Mouse (Mus musculus) thymus, postnatal 14 days (tissue): ENCODE results near the gene Lhx9.
A peak's percentile ranks its signal among the peaks of the same experiment; 100 is the strongest.

Experiments used
- DNase-seq: peaks from one replicate; pipeline ENCODE4 v3.0.0; 2021

The Lhx9 gene

GRCm38 (mm10) chr1:138839291-138839690 is 9.1 kb downstream of the Lhx9 start:
- no peak for DNase-seq

DNA sequence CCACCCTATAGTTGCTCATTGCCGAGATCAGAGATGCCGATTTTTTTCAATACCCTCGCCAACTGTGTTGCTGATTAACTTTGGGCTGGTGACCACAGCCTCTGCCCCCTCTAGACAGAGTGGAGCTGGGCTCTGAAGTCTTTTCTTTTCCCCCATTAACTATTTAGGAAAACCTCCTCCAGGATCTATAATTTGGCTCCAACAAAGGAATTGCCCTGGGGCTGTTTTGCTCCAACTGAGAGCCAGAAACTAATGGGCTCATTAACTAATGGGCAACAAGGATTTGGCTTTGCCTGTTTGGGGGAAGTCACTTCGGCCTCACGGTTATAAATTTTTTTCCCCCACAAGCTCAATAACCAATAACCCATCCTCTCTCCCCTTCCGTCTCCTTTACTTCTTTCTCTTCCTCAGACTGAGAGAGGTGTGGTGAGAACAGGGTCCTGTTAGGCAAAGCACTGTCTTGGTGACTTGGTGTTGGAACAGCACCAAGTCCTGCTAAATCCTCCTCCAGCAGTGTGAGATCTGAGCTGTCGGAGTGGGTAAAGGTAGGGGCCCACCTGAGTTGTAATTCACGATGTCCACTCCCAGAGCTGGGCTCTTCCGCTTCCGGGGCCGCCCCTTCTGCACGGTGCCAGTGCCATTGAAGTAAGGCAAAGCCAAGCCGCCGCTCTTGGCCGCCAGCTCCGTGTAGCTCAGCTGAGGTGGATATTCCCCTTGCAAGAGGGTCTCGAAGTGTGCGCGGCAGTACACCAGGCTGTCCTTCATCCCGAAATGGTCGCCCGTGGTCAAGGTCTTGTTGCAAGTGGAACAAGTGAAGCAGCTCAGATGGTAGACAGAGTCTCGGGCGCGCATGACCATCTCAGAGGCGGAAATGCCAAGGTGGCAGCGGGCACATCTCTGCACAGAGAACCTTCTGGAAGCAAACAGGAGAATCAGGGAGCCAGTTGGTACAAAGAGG is 10.3 kb downstream of the Lhx9 start:
- no peak for DNase-seq

- peak; percentile 33 for DNase-seq
Measured at GRCm38 (mm10) chr1:138835355-138835900, 12.9 kb downstream of the Lhx9 start.

DNA sequence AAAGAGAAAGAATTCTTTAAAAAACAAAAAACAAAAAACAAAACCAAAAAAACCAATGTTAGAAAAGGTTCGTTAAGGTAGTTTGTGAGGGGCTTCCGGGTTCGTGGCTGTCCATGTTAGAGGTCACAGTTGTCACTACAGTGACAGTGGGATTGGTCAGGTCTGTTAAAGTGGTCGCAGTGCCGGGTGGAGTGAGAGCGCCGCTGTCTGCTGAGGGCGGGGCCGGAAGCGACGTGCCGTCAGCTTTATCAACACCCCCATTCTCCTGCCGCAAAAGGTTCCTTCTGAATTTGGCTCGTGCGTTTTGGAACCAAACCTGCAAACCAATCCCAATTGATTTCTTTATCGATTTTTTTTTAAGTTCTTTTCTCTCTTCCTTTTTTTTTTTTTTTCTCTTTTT is 17.1 kb downstream of the Lhx9 start:
- peak; percentile 62 for DNase-seq

GRCm38 (mm10) chr1:138826841-138827240 is 21.5 kb downstream of the Lhx9 start:
- no peak for DNase-seq

DNA sequence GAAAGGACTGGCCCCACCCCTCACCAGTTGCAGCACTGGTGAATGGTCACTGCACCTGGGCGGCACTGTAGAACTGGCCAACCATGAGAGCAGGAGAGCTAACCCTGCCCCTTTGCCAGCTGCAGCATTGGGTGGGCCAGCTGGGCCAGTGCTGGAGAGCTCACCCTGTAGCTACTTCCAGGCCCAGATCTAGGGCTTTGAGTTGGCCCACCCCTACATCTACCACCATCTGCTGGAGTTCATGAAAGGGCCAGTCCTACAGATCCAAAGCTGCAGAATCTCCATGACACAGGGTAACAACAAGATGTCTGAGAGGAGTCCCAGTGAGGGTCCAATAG is 25.4 kb downstream of the Lhx9 start:
- DNase-seq = no peak

GRCm38 (mm10) chr1:138822255-138822984 is 26.0 kb downstream of the Lhx9 start:
- no peak for DNase-seq

GRCm38 (mm10) chr1:138801732-138802131 is 46.6 kb downstream of the Lhx9 start:
- DNase-seq = no peak

DNA sequence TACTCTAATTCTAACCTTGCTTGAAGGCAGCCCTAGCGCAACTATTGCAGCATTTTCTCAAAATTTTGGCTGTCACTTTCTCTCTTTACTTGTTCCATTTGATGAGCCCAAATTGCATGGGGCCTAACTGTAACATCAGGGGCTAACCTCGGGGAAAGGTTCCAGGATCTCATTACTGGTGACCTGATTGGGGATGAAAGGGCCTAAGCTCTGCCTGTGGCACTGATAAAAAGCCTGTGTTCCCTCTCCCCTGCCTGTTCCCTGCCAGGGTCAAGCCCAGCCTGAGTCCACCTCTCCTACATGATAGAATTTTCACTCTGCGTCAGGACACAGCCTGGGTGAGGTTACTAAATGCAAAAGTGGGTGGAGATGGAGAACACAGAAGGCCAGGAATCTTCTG is 47.1 kb downstream of the Lhx9 start:
- DNase-seq = no peak

DNA sequence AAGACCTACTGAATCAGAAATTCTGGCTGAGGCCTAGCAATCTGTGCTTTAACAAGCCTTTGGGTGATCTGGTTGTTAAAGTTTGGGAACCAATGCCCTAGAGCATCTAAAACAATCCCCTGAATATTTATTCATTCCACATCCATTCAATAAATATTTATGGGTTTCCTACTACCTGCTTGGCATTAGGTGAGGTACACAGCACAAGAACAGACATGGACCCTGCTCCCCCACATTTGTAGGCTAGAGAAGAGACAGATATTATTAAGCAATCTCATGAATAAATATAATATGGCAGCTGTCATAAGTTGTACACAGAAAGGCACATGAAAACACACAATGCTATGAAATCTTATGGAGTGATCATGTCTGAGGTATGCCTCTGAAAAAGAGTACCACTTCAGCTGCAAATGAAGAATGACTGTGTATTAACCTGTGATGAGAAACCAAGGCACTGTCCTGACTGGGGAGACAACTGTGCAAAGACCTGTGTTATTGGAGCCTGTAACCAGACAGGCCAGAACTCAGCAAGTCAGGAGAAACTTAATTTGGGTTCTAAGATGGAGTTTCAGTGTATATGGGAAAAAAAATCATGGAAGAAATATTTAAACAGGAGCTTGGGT is 48.6 kb downstream of the Lhx9 start:
- no peak for DNase-seq

- DNase-seq = no peak
Measured at GRCm38 (mm10) chr1:138798110-138798509, 50.3 kb downstream of the Lhx9 start.

DNA sequence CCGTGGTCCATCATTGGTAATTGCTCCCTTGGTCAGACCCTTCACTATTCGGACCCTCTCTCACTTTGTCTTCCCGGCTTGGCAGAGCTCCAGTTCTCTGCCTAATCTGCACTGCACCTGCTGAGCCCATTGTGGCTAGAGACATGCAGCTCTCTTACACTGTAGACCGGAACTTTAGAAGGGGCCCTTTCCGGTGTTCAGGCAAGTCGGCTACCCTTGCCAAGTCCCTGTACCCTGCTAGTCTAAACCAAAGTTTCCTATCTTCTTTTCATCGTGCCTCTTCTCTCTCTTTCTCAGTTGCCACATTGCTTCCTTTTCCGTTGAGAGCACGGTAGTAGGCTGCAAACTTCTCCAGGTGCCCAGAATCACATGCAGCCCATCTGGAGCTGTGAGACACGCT is 62.5 kb downstream of the Lhx9 start:
- DNase-seq = peak; percentile 74

GRCm38 (mm10) chr1:138784019-138784418 is 64.4 kb downstream of the Lhx9 start:
- DNase-seq = no peak
